Mouse (Mus musculus): ENCODE results near the gene Dst.

Gene Dst

GRCm38 (mm10) chr1:34129691-34130090, 221.7 kb downstream of the Dst start:
- no peak for DNase-seq (ENCODE audit: low read depth, low spot score)

- no peak for DNase-seq (ENCODE audit: low read depth, low spot score)
Observed at GRCm38 (mm10) chr1:34130804-34131203, 222.8 kb downstream of the Dst start.

GRCm38 (mm10) chr1:34132875-34133274, 224.8 kb downstream of the Dst start:
- no peak for DNase-seq (ENCODE audit: low read depth, low spot score)

- DNase-seq (ENCODE audit: low read depth, low spot score), result no peak
Observed at GRCm38 (mm10) chr1:34135535-34135934, 227.5 kb downstream of the Dst start.

GRCm38 (mm10) chr1:34139191-34139853, 231.3 kb downstream of the Dst start:
- no peak for DNase-seq (ENCODE audit: low read depth, low spot score)

- no peak for DNase-seq (ENCODE audit: low read depth, low spot score)
Observed at GRCm38 (mm10) chr1:34139871-34140471, 231.9 kb downstream of the Dst start.

- DNase-seq (ENCODE audit: low read depth, low spot score), result no peak
Observed at GRCm38 (mm10) chr1:34140686-34141085, 232.7 kb downstream of the Dst start.

- no peak for DNase-seq (ENCODE audit: low read depth, low spot score)
Observed at GRCm38 (mm10) chr1:34142951-34143580, 235.0 kb downstream of the Dst start.

GRCm38 (mm10) chr1:34144826-34145225, 236.8 kb downstream of the Dst start:
- DNase-seq (ENCODE audit: low read depth, low spot score), result no peak

GRCm38 (mm10) chr1:34148039-34148438, 240.0 kb downstream of the Dst start:
- DNase-seq (ENCODE audit: low read depth, low spot score), result no peak

- DNase-seq (ENCODE audit: low read depth, low spot score), result no peak
Observed at GRCm38 (mm10) chr1:34150416-34151093, 242.5 kb downstream of the Dst start.

GRCm38 (mm10) chr1:34152683-34153082, 244.7 kb downstream of the Dst start:
- no peak for DNase-seq (ENCODE audit: low read depth, low spot score)

- no peak for DNase-seq (ENCODE audit: low read depth, low spot score)
Observed at GRCm38 (mm10) chr1:34156058-34156457, 248.0 kb downstream of the Dst start.

GRCm38 (mm10) chr1:34157702-34158101, 249.7 kb downstream of the Dst start:
- no peak for DNase-seq (ENCODE audit: low read depth, low spot score)

- no peak for DNase-seq (ENCODE audit: low read depth, low spot score)
Observed at GRCm38 (mm10) chr1:34158822-34159221, 250.8 kb downstream of the Dst start.

GRCm38 (mm10) chr1:34159898-34160297, 251.9 kb downstream of the Dst start:
- no peak for DNase-seq (ENCODE audit: low read depth, low spot score)

GRCm38 (mm10) chr1:34164616-34165295, 256.7 kb downstream of the Dst start:
- no peak for DNase-seq (ENCODE audit: low read depth, low spot score)

- no peak for DNase-seq (ENCODE audit: low read depth, low spot score)
Observed at GRCm38 (mm10) chr1:34165926-34166325, 257.9 kb downstream of the Dst start.

GRCm38 (mm10) chr1:34167151-34168057, 259.4 kb downstream of the Dst start:
- no peak for DNase-seq (ENCODE audit: low read depth, low spot score)

- no peak for DNase-seq (ENCODE audit: low read depth, low spot score)
Observed at GRCm38 (mm10) chr1:34169086-34169485, 261.1 kb downstream of the Dst start.

- no peak for DNase-seq (ENCODE audit: low read depth, low spot score)
Observed at GRCm38 (mm10) chr1:34174517-34174916, 266.5 kb downstream of the Dst start.
